8 mouse cellular contexts compared by ENCODE assay signal in the genomic region with DNA sequence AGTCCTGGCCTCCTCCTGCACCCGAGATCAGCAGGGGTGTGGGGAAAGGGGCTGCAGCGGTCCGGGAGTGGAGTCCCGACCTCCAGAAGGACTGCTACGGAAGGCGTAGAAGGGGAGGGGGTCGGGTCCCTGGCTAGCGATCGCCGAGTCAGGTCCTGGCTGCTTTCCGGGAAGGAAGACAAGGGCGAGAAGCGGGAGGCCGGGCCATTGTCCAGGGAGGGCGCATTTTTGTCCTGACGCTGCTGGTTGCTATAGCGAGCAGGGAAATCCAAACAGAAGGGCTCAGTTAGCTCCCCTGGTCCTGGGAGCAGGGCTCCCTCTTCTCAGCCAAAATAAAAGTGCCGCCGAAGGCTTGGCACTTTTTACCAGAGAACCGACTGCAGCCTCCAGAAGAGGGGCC. TPM values are rescaled to one million over a fixed set of nuclear protein-coding genes. Genes with fewer than 3 reads are reported as not detected.
DNase-seq lines count a peak whose midpoint lies in the region; ATAC-seq and TF ChIP-seq lines count a peak whose summit lies in the region.

No protein-coding gene starts in this region.

- peak; percentile 43 for ATAC-seq in forebrain, embryonic 15.5 days (replicated peaks)
- ATAC-seq in neural tube, embryonic 12.5 days (ENCODE audit: low FRiP score, low read depth): peak; percentile 22
- ATAC-seq in erythroid progenitor cell, adult 5-6 weeks (replicated peaks; ENCODE audit: low FRiP score, poor library complexity, severe bottlenecking): no peak

- H3K9ac ChIP-seq in ES-Bruce4 (ENCODE audit: low read depth, poor library complexity, severe bottlenecking): no peak overlapping the region
- peak overlapping the region; percentile 57 for H3K9ac ChIP-seq in forebrain, embryonic 15.5 days (replicated peaks)
- peak overlapping the region; percentile 57 for H3K9ac ChIP-seq in neural tube, embryonic 12.5 days

- 0% methylated on average over 20 of the region's 20 CpGs for WGBS in forebrain, embryonic 15.5 days
- under 1% methylated on average over 20 of the region's 20 CpGs for WGBS in neural tube, embryonic 12.5 days

- no peak for TF ChIP-seq POLR2A in ES-Bruce4 (IDR thresholded peaks at IDR 0.05; ENCODE audit: insufficient read depth, low read length)

- intact Hi-C loops in left cerebral cortex, postnatal 10 days (cut with DNase I): loop anchor here (5.0 to 10.0 kb wide), 4 partner anchors 477 to 1747 kb away; no protein-coding TSS in a partner anchor
- intact Hi-C loops in gastrocnemius, postnatal 14 days (cut with DNase I; ENCODE audit: low total_unique reads): no loop called here

- no peaks in the 10 kb centered on the region for H3K4me1 ChIP-seq in ES-Bruce4 (ENCODE audit: control insufficient read depth, insufficient read depth, low read length)
- H3K4me1 ChIP-seq in forebrain, embryonic 15.5 days: peaks cover 64% of the 10 kb centered on the region
- H3K4me1 ChIP-seq in neural tube, embryonic 12.5 days: peaks cover 19% of the 10 kb centered on the region

- H3K4me3 ChIP-seq in ES-Bruce4 (ENCODE audit: low read depth, low read length): peak overlapping the region; percentile 52
- H3K4me3 ChIP-seq in forebrain, embryonic 15.5 days: peak overlapping the region; percentile 44
- peak overlapping the region; percentile 42 for H3K4me3 ChIP-seq in neural tube, embryonic 12.5 days

- TF ChIP-seq EP300 in ES-Bruce4 (IDR thresholded peaks at IDR 0.05; ENCODE audit: insufficient read depth, low read depth, low read length): no peak

- peak; percentile 15 for DNase-seq in adrenal gland, postnatal 10 days
- no peak for DNase-seq in adrenal gland, adult 8-10 months
- peak; percentile 77 to 80 for DNase-seq in left cerebral cortex, postnatal 10 days (ENCODE audit: extremely low spot score in 1 of 2, low spot score in 2 of 2)
- no peak for DNase-seq in gastrocnemius, postnatal 14 days

- no peaks in the 10 kb centered on the region for H3K9me3 ChIP-seq in ES-Bruce4 (replicated peaks; ENCODE audit: control insufficient read depth, insufficient read depth, low read length, poor library complexity, severe bottlenecking)
- no peaks in the 10 kb centered on the region for H3K9me3 ChIP-seq in forebrain, embryonic 15.5 days
- H3K9me3 ChIP-seq in neural tube, embryonic 12.5 days: no peaks in the 10 kb centered on the region

- no peaks in the 10 kb centered on the region for H3K36me3 ChIP-seq in ES-Bruce4 (ENCODE audit: control insufficient read depth, insufficient read depth, low read length, poor library complexity, severe bottlenecking)
- no peaks in the 10 kb centered on the region for H3K36me3 ChIP-seq in forebrain, embryonic 15.5 days
- H3K36me3 ChIP-seq in neural tube, embryonic 12.5 days: no peaks in the 10 kb centered on the region

- no peak for TF ChIP-seq CTCF in ES-Bruce4 (IDR thresholded peaks at IDR 0.05; ENCODE audit: low read depth, low read length)

- peaks cover 38% of the 10 kb centered on the region for H3K27me3 ChIP-seq in ES-Bruce4 (ENCODE audit: control insufficient read depth, insufficient read depth, low read length, poor library complexity, severe bottlenecking)
- 0 out of 2 replicates have a peak, but pooled peaks cover 2% of the 10 kb centered on the region for H3K27me3 ChIP-seq in forebrain, embryonic 15.5 days
- H3K27me3 ChIP-seq in neural tube, embryonic 12.5 days (replicated peaks): peaks cover 2% of the 10 kb centered on the region; the same call in 1 of the 2 replicates

- H3K27ac ChIP-seq in ES-Bruce4 (ENCODE audit: insufficient read depth, low read length): no peak overlapping the region
- H3K27ac ChIP-seq in forebrain, embryonic 15.5 days (replicated peaks): peak overlapping the region; percentile 100
- peak overlapping the region; percentile 84 for H3K27ac ChIP-seq in neural tube, embryonic 12.5 days

- peak overlapping the region; percentile 69 for H3K4me2 ChIP-seq in forebrain, embryonic 15.5 days (replicated peaks)
- peak overlapping the region; percentile 93 for H3K4me2 ChIP-seq in neural tube, embryonic 12.5 days (replicated peaks)

RNA-seq across cellular contexts. Expression of a gene that starts 6.8 kb away (rescaled TPM):
- total RNA-seq in adrenal gland, postnatal 10 days (2021): under 1 TPM; 0.09 to 0.21 TPM
- total RNA-seq in adrenal gland, adult 8-10 months (2022): under 1 TPM in 3 of 4 experiments, not detected in 1; 0.03 to 0.06 (median 0.06) TPM
- polyA plus RNA-seq in ES-Bruce4 (2011; ENCODE audit: insufficient read depth, insufficient read length, low read depth, missing spikeins): 0.10 TPM in 1 of 2 replicates, not detected in the other
- polyA plus RNA-seq in forebrain, embryonic 15.5 days (2015; fragmentation: Nextera tagmentation; extraction: Ambion mirVana): 45.6 and 52.8 TPM in 2 replicates
- total RNA-seq in left cerebral cortex, postnatal 10 days (2021): 10 to 100 TPM; 28.9 to 36.9 TPM
- 31.9 and 40.0 TPM in 2 replicates for polyA plus RNA-seq in neural tube, embryonic 12.5 days (2016; fragmentation: Nextera tagmentation; extraction: Ambion mirVana)
- not detected in 2 replicates for total RNA-seq in erythroid progenitor cell, adult 5-6 weeks (2015; ENCODE audit: low replicate concordance)
- total RNA-seq in erythroid progenitor cell, adult 5-6 weeks (2017; ENCODE audit: low replicate concordance): not detected in 2 replicates
- total RNA-seq in gastrocnemius, postnatal 14 days (2021): under 1 TPM; 0.13 to 0.14 TPM

Comparison
In these comparisons a context has a peak if more than half of its experiments do, and no peak if none do; other contexts are left out.
1. DNase-seq: peak in adrenal gland, postnatal 10 days (single experiment) and left cerebral cortex, postnatal 10 days (2 of 2); none in adrenal gland, adult 8-10 months (single experiment) and gastrocnemius, postnatal 14 days (single experiment).
2. RNA of a gene that starts 6.8 kb away (total RNA-seq): 28.9 to 36.9 TPM in left cerebral cortex, postnatal 10 days; 0.09 to 0.21 TPM in adrenal gland, postnatal 10 days, 0.13 to 0.14 TPM in gastrocnemius, postnatal 14 days, 0.03 to 0.06 TPM in adrenal gland, adult 8-10 months and not detected in erythroid progenitor cell, adult 5-6 weeks; every median in the first group is over 10 times any median in the second.
3. Peak in every context shown above with its lines, with median percentiles within 50 percentile points of each other: H3K4me3 ChIP-seq.